Mouse (Mus musculus) hematopoietic stem cell, adult 5-6 weeks (primary cell): ENCODE measurements at regions not wholly inside any gene's neighbourhood (a gene's known extent, or its start where the extent isn't known, plus 50 kb on each side); places are given as distances from the start of the nearest gene placed in this dataset.

ENCODE experiments used
- ATAC-seq, 2 experiments: fragments of 125-278 bp in 1 of 2; replicated peaks in 1 of 2; 2 replicates each; pipeline ENCODE4 v1.8.0; 2016 to 2017; ENCODE audit warnings: inconsistent platforms in 2 of 2, mild to moderate bottlenecking in 2 of 2, moderate number of reproducible peaks in 2 of 2, low read depth in 1 of 2, moderate TSS enrichment in 1 of 2; ENCODE audit not compliant: low FRiP score in 2 of 2, poor library complexity in 2 of 2, severe bottlenecking in 2 of 2, insufficient read depth in 1 of 2, low TSS enrichment in 1 of 2

- ATAC-seq: 0 out of 4 replicates have a peak, but pooled peaks of 1 of the 2 experiments have one; percentile 18
Measured at GRCm38 (mm10) chr4:33587666-33588065, 277.6 kb downstream of the Rngtt start.

GRCm38 (mm10) chr4:33588127-33588526, 278.0 kb downstream of the Rngtt start:
- ATAC-seq: no peak

GRCm38 (mm10) chr4:33589207-33589606, 279.1 kb downstream of the Rngtt start:
- no peak for ATAC-seq

DNA sequence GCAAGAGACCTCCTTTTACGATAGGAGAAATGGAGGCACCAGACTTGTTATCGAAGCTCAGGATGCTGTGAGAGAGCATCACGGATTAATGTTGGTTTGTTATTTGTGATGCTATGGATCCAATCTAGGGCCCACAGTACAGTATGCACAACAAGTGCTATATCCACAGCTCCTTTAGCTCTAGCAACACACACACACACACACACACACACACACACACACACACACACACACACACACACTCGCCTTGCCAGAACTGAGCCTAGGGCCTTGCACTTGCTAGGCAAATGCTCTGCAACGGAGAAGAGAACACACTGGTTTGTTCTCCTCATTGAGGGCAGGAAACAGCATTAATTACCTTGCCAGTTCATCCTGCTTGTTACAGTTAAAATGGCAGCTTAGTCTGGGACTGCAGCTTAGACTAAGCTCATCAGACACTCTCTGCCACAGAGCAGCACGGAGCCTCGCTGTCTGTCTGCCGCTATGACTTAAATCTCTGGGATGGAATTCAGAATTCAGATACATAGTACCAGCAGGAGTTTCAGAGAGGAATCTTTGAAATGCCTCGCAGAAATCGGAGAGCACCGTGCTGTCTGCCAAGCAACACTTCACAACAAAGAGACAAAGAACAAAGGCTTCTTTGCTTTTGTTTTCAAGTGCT, 285.0 kb downstream of the Rngtt start:
- no peak for ATAC-seq

DNA sequence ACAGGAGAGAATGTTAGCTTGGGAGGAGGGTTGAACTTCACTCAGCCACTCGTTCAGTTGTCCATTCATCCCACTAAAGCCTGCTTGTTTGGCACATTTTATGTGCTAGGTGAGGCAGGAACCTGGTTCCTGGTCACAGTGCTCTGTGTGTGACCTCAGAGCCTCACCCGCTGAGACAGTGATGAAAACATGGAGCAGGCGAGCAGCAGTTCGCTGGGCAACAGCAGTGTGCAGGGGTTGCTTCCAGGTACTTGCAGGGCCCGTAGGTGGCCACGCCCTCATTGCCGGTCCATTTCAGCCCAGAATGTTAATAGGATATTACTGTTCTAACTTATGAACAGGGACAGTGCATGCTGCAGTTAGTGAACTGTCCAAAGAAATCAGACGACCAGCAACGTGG, 285.7 kb downstream of the Rngtt start:
- no peak for ATAC-seq

GRCm38 (mm10) chr4:33599966-33600365, 289.9 kb downstream of the Rngtt start:
- ATAC-seq: no peak

GRCm38 (mm10) chr4:33600805-33601204, 290.7 kb downstream of the Rngtt start:
- no peak for ATAC-seq

DNA sequence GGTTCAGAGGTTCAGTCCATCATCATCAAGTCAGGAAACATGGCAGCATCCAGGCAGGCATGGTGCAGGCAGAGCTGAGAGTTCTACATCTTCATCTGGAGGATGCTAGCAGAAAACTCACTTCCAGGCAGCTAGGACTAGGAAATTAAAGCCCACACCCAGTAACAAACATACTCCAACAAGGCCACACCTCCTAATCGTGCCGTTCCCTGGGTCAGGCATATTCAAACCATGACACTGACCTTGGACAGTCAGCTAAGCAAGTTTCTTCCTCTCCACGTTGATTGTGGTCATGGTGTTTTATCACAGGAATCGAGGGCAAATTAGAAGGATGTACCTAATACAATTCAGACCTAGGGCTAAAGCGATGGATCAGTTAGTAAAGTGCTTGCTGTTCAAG, 294.5 kb downstream of the Rngtt start:
- no peak for ATAC-seq

DNA sequence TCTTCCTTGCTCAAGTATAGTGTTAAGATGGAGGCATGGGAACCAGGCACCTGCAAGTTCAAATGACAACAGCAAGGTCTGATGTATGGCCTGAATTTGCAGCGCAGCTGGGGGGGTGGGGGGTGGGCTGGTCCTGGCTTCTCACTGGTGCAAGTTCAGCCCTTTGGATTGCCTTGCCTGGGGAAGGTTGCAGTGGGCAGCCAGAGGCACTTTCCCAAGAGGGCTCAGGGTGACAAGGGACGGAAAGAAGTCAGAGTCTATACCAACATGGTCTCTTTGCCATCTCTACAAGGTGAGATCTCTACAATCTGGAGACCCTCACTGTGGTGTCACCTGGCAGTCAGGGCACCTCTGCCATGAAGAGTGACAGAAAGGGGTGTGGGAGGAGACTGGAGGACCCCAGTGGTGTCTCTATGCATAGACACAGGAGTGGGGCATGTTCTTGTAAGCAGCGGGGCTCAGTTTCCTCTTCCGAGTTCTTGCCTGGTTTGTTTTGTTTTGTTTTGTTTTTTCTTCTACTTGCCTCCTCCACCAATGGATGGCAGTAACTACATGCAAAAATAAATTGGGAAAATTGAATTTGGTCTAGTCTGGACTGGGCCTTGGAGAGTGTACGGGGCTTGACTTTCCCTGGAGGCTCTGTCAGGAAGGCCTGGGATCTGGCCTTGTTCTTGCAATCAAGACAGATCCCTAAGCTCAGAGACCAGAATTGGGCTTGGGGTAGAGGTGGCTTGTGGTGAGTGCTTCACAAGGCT, 284.4 kb upstream of the Cnr1 start:
- ATAC-seq: no peak

- ATAC-seq: no peak
Measured at GRCm38 (mm10) chr4:33640576-33641255, 283.7 kb upstream of the Cnr1 start.

DNA sequence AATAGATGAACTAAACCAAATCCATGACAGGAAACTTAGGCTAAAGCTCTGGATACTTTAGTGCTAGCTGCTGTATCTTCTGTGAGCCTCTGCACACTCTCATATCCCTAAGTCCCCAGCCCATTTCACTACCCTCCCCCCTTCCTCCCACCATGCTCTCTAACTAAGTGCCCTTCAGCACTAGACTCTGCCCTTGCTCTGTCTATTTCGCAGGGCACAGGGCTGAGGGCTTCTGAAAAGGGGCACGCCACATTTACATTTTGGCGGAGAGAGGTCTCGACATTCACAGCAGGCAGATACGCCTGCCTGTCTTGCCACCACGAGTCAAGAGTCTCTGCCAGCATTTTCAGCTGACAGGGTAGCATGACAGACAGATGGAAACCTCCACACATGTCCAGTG, 282.5 kb upstream of the Cnr1 start:
- no peak for ATAC-seq

DNA sequence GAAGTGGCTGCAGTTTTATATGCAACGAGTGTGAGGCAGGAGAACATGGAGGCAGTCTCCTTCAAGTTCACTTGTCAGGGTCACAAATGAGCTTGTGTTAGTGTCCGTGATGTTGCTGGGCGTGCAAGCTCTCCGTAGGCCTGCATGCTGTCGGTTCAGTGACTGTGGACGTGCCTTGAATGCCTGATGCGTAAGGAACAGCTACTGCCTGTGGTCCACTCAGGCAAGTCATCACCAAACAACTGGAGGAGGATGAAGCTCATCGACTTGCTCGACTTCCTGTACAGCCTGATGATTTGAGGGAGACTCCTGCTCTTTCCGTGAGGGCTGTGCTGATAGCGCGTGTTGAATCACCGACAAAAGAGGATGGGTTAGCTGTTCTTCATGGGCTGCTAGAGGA, 281.9 kb upstream of the Cnr1 start:
- ATAC-seq: no peak

DNA sequence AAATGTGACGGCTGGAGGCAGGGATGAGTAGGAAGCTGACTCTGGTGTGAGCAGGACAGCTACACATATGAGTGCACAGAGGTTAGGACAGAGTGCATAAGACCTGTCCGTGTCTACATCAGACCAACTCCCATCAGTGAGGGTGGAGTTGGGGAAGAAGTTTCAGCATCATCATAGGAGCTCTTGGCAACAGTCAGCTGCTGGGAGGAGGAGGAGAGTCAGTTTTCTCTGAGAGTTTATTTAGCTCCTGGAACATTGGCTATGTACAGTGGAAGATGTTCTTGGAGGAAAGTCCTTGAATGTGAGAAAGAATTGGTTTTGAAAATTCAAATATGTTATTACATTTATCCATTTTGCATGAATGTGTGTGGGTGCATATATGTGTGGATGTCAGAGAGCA, 279.2 kb upstream of the Cnr1 start:
- no peak for ATAC-seq

GRCm38 (mm10) chr4:33651292-33651691, 273.1 kb upstream of the Cnr1 start:
- ATAC-seq: no peak

GRCm38 (mm10) chr4:33659766-33660165, 264.6 kb upstream of the Cnr1 start:
- ATAC-seq: no peak

DNA sequence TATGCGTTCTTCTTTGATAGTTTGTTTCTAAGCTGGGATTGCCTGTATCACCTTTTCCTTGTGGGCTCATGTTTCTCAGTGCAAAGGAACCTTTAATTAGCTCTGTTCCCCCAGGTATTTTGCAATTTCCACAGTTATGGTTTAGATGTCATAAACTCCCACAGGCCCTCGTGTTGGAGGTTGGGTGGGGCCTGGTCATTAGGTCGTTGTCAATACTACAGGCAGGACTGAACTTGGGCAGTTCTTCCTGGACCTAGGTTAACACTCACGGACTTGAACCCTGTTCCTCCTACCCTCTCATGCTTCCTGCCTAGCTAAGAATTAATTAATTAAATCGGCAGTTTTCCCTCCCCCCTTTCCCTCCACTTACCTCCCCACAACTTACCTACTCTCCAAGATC, 263.8 kb upstream of the Cnr1 start:
- no peak for ATAC-seq

GRCm38 (mm10) chr4:33661862-33662261, 262.5 kb upstream of the Cnr1 start:
- ATAC-seq: no peak

DNA sequence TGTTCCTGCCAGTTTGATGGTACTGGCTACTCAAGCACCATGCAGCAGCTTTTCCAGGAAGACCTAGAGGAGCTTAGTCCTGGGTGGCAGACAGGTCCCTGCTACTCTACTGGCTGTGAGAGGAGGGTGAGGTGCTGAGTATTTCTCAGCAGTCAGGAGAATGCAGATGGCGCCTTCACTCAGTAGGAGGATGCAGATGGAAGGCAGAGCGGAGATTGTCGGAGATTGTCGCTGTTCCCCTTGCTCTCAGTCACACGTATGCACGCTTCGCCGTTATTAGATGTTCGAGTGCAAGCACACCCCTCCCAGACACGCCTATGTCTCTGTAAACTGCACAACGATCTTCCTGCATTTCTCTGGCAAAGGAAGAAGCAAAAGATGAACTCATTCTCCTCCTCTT, 261.4 kb upstream of the Cnr1 start:
- no peak for ATAC-seq
